Mouse (Mus musculus) monocyte, adult 5-6 weeks (primary cell): ENCODE measurements around the gene Trpv2. TPM values are rescaled to one million over a fixed set of nuclear protein-coding genes. Genes with fewer than 3 reads are reported as not detected.
"Not testable (repeated sequence)": the region's sequence is repeated elsewhere in the genome, so short reads cannot be mapped to it uniquely, and the experiment has no call there.

Source experiments
- ATAC-seq: fragments of 153-309, 156-312 bp; replicated peaks from 2 replicates; pipeline ENCODE4 v1.8.0; 2017; ENCODE audit warnings: mild to moderate bottlenecking; ENCODE audit not compliant: low TSS enrichment, insufficient number of reproducible peaks, severe bottlenecking, poor library complexity, low FRiP score
- total RNA-seq: library from RNA; stranded (forward); fragments of 200-1000, 200-491, 200-594 nt; gene quantifications from 3 replicates; pipeline ENCODE4 v1.2.3, GENCODE M21; 2017

Trpv2 gene
- total RNA-seq, 1 experiment from 2014 or later = 38.2 TPM

GRCm38 (mm10) chr11:62643011-62643631 lies 68.8 kb downstream of the Trpv2 start:
- no peak for ATAC-seq

GRCm38 (mm10) chr11:62643681-62644363 lies 69.5 kb downstream of the Trpv2 start:
- no peak for ATAC-seq

GRCm38 (mm10) chr11:62644602-62645336 lies 70.5 kb downstream of the Trpv2 start:
- no peak for ATAC-seq

GRCm38 (mm10) chr11:62645337-62645675 lies 71.0 kb downstream of the Trpv2 start:
- ATAC-seq = no peak

- ATAC-seq = peak; percentile 41; the same call in 1 of the 2 replicates
Measured at GRCm38 (mm10) chr11:62645732-62646494, 71.6 kb downstream of the Trpv2 start.

- no peak for ATAC-seq
Measured at GRCm38 (mm10) chr11:62646495-62646843, 72.2 kb downstream of the Trpv2 start.

GRCm38 (mm10) chr11:62646958-62647515 lies 72.8 kb downstream of the Trpv2 start:
- ATAC-seq = no peak

- no peak for ATAC-seq
Measured at GRCm38 (mm10) chr11:62647661-62648590, 73.6 kb downstream of the Trpv2 start, which contains the start of gene Lrrc75a. Gene Lrrc75a, minus strand, starts transcription at chr11:62648523.

GRCm38 (mm10) chr11:62648591-62649391 lies 74.5 kb downstream of the Trpv2 start, which contains the start of gene Mmgt2:
Gene Mmgt2, plus strand, starts transcription at chr11:62648664.
- ATAC-seq = peak; percentile 73

- ATAC-seq = not testable (repeated sequence)
Measured at GRCm38 (mm10) chr11:62649803-62650202, 75.5 kb downstream of the Trpv2 start.

Other genes starting within 250 kb of the Trpv2 start
- gene Pigl, start 116.0 kb upstream of the Trpv2 start, total RNA-seq = 4.1 to 7.1 TPM (median 4.7 TPM) in 3 replicates
- 267 to 440 TPM (median 292 TPM) in 3 replicates for gene Ncor1, start 115.9 kb upstream of the Trpv2 start, total RNA-seq
- 6.1 to 14.6 TPM in 2 of 3 replicates, not detected in the other for gene Cenpv, start 35.2 kb upstream of the Trpv2 start, total RNA-seq
- 1,289 to 1,782 TPM (median 1,376 TPM) in 3 replicates for gene Ubb, start 23.3 kb upstream of the Trpv2 start, total RNA-seq
- gene Lrrc75a, start 74.0 kb downstream of the Trpv2 start, total RNA-seq = 1.3 to 6.4 TPM (median 4.1 TPM) in 3 replicates
- 11.6 to 45.4 TPM (median 31.4 TPM) in 3 replicates for gene Mmgt2, start 74.2 kb downstream of the Trpv2 start, total RNA-seq
- 4.4 to 15.7 TPM (median 5.0 TPM) in 3 replicates for gene Zfp287, start 157.4 kb downstream of the Trpv2 start, total RNA-seq
- not detected in 3 replicates for gene Gm10428, start 178.6 kb downstream of the Trpv2 start, total RNA-seq
- 3.0 TPM in 1 of 3 replicates, not detected in the others for gene Zfp286, start 215.0 kb downstream of the Trpv2 start, total RNA-seq
- gene Trim16, start 245.7 kb downstream of the Trpv2 start, total RNA-seq = 5.9 to 8.1 TPM (median 7.3 TPM) in 3 replicates